ENCODE assay signal across 28 mouse cellular contexts in the genomic region with DNA sequence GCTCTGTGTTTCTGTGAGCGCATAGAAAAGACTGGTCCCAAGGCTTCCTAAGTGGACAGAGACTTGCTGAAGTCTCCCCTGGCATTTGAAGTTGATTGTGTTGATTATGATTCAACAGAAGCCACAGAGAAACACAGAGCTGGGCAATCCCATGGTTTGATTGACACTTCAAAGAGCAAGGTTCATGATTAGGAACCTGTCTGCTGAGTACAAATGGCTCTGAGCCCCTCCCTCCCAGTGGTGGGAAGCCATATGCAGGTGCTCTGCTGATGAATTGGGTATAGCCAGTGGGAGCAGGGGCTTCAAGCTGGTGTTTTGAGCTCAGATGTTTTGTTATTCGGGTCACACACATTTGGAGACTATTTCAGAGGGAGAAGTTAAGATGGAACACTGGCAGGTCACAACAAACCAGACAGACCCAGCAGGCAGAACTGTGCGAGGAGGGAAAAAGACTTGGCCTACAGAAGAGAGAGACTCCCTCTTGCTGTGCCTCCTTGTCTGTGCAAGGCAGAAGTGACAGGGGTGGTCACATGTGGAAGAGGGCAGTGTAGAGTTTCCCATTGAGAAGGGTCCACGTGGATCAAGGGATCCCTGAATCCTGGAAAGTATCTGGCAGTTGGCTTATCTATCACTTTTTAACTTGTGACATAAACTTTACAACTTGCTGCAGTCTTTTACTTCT. TPM values are rescaled to one million over a fixed set of nuclear protein-coding genes. Genes with fewer than 3 reads are reported as not detected.
DNase-seq lines count a peak whose midpoint lies in the region; ATAC-seq and TF ChIP-seq lines count a peak whose summit lies in the region.
"Had no signal": no experiment of that assay in that cellular context is flagged by ENCODE, and none has a peak within 500 bp of the region (broad histone marks: within the 10 kb centered on the region; RNA-seq: fewer than 3 reads in every experiment).

No protein-coding gene starts in this region.

- WGBS in heart, embryonic 13.5 days = 81% methylated on average over 4 of the region's 4 CpGs
- WGBS in heart, embryonic 11.5 days (ENCODE audit: insufficient replicate concordance) = 79% methylated on average over 4 of the region's 4 CpGs
- WGBS in liver, embryonic 11.5 days = 80% methylated on average over 4 of the region's 4 CpGs
- WGBS in midbrain, postnatal 0 days = 54% methylated on average over 4 of the region's 4 CpGs

- no peaks in the 10 kb centered on the region for H3K9me3 ChIP-seq in heart, embryonic 13.5 days
- H3K9me3 ChIP-seq in heart, embryonic 11.5 days (replicated peaks; ENCODE audit: control insufficient read depth, low read length) = no peaks in the 10 kb centered on the region
- no peaks in the 10 kb centered on the region for H3K9me3 ChIP-seq in liver, embryonic 11.5 days (ENCODE audit: control insufficient read depth, low read length)
- no peaks in the 10 kb centered on the region for H3K9me3 ChIP-seq in midbrain, postnatal 0 days (ENCODE audit: low read length)
- H3K9me3 ChIP-seq: embryonic facial prominence, embryonic 10.5 days; embryonic facial prominence, embryonic 15.5 days; stomach, embryonic 15.5 days had no signal

- peaks cover 54% of the 10 kb centered on the region for H3K4me1 ChIP-seq in heart, embryonic 13.5 days
- peaks cover 27% of the 10 kb centered on the region for H3K4me1 ChIP-seq in heart, embryonic 11.5 days (ENCODE audit: control insufficient read depth, insufficient read depth, low read length)
- 0 out of 2 replicates have a peak, but pooled peaks cover 7% of the 10 kb centered on the region for H3K4me1 ChIP-seq in liver, embryonic 11.5 days (replicated peaks; ENCODE audit: control insufficient read depth, insufficient read depth, low read length)
- H3K4me1 ChIP-seq in midbrain, postnatal 0 days (ENCODE audit: insufficient read depth, low read length) = peaks cover 1% of the 10 kb centered on the region; the same call in 1 of the 2 replicates

- DNase-seq in liver, embryonic 11.5 days (ENCODE audit: low spot score) = peak; percentile 29
- no peak for DNase-seq in liver
- peak; percentile 30 for DNase-seq in thymus, postnatal 14 days
- no peak for DNase-seq in thymus, postnatal 0 days (ENCODE audit: low spot score)
- DNase-seq in midbrain, postnatal 0 days (ENCODE audit: low spot score) = no peak
- no peak for DNase-seq in layer of hippocampus, postnatal 10 days (ENCODE audit: low spot score in 2 of 2)
- DNase-seq: adrenal gland, adult 2 months; B cell, adult 2 months; cerebellum, adult 8-10 months; cerebellum, postnatal 25 days; gastrocnemius, postnatal 10 days; kidney, adult 8-10 months; kidney, postnatal 4 days; layer of hippocampus, postnatal 36 days; left cerebral cortex, postnatal 4 days; lung, adult 2 months; lung, postnatal 10 days; right cerebral cortex, postnatal 25 days had no signal

- no peak for TF ChIP-seq CTCF in midbrain, postnatal 0 days (IDR thresholded peaks at IDR 0.05)

- no peak for ATAC-seq in heart, embryonic 13.5 days (ENCODE audit: extremely low read depth, insufficient number of reproducible peaks, low FRiP score, low TSS enrichment)
- ATAC-seq in heart, embryonic 11.5 days (replicated peaks; ENCODE audit: insufficient number of reproducible peaks, low FRiP score, low TSS enrichment) = no peak
- no peak for ATAC-seq in liver, embryonic 11.5 days (replicated peaks; ENCODE audit: low FRiP score)
- ATAC-seq in midbrain, postnatal 0 days (ENCODE audit: low FRiP score) = peak; percentile 17; the same call in 1 of the 2 replicates
- ATAC-seq: activated CD4-positive, CD25-positive, alpha-beta regulatory T cell, adult 4 months; forebrain, embryonic 14.5 days; intestine, embryonic 16.5 days had no signal

- H3K36me3 ChIP-seq in heart, embryonic 13.5 days = peaks cover 76% of the 10 kb centered on the region
- H3K36me3 ChIP-seq in heart, embryonic 11.5 days (ENCODE audit: control insufficient read depth, insufficient read depth, low read length) = peaks cover 20% of the 10 kb centered on the region; the same call in 1 of the 2 replicates
- peaks cover 16% of the 10 kb centered on the region for H3K36me3 ChIP-seq in liver, embryonic 11.5 days (ENCODE audit: control insufficient read depth, insufficient read depth, low read length)
- H3K36me3 ChIP-seq in midbrain, postnatal 0 days (ENCODE audit: insufficient read depth, low read length) = no peaks in the 10 kb centered on the region; the same call in 1 of the 2 replicates

- H3K27me3 ChIP-seq in heart, embryonic 13.5 days (replicated peaks) = no peaks in the 10 kb centered on the region
- H3K27me3 ChIP-seq in heart, embryonic 11.5 days (ENCODE audit: control insufficient read depth, insufficient read depth, low read length) = no peaks in the 10 kb centered on the region
- H3K27me3 ChIP-seq in liver, embryonic 11.5 days (replicated peaks; ENCODE audit: control insufficient read depth, insufficient read depth, low read length) = no peaks in the 10 kb centered on the region
- no peaks in the 10 kb centered on the region for H3K27me3 ChIP-seq in midbrain, postnatal 0 days (ENCODE audit: insufficient read depth, low read length)
- H3K27me3 ChIP-seq: embryonic facial prominence, embryonic 15.5 days; stomach, embryonic 15.5 days had no signal

- no peak overlapping the region for H3K4me3 ChIP-seq in heart, embryonic 13.5 days
- H3K4me3 ChIP-seq in heart, embryonic 11.5 days (ENCODE audit: low read depth, low read length) = no peak overlapping the region
- no peak overlapping the region for H3K4me3 ChIP-seq in liver, embryonic 11.5 days (ENCODE audit: low read depth, low read length)
- H3K4me3 ChIP-seq in midbrain, postnatal 0 days (ENCODE audit: low read depth, low read length) = no peak overlapping the region
- H3K4me3 ChIP-seq: embryonic facial prominence, embryonic 10.5 days; embryonic facial prominence, embryonic 15.5 days; stomach, embryonic 15.5 days had no signal

- no peak overlapping the region for H3K4me2 ChIP-seq in heart, embryonic 13.5 days
- no peak overlapping the region for H3K4me2 ChIP-seq in heart, embryonic 11.5 days
- no peak overlapping the region for H3K4me2 ChIP-seq in liver, embryonic 11.5 days
- H3K4me2 ChIP-seq in midbrain, postnatal 0 days (ENCODE audit: low read depth, low read length, poor library complexity, severe bottlenecking) = no peak overlapping the region
- H3K4me2 ChIP-seq: embryonic facial prominence, embryonic 15.5 days; stomach, embryonic 15.5 days had no signal

- H3K27ac ChIP-seq in heart, embryonic 13.5 days (replicated peaks) = 0 out of 2 replicates have a peak overlapping the region, but pooled peaks have one; percentile 16
- H3K27ac ChIP-seq in heart, embryonic 11.5 days (ENCODE audit: low read depth, low read length) = no peak overlapping the region
- no peak overlapping the region for H3K27ac ChIP-seq in liver, embryonic 11.5 days (ENCODE audit: low read depth, low read length)
- no peak overlapping the region for H3K27ac ChIP-seq in midbrain, postnatal 0 days (ENCODE audit: low read depth, low read length)
- H3K27ac ChIP-seq: embryonic facial prominence, embryonic 10.5 days; embryonic facial prominence, embryonic 15.5 days; kidney, postnatal 0 days; liver, embryonic 14.5 days; stomach, embryonic 15.5 days had no signal

- no peak overlapping the region for H3K9ac ChIP-seq in heart, embryonic 13.5 days
- H3K9ac ChIP-seq in heart, embryonic 11.5 days (ENCODE audit: low read depth, low read length) = no peak overlapping the region
- no peak overlapping the region for H3K9ac ChIP-seq in liver, embryonic 11.5 days (ENCODE audit: low read depth, low read length)
- no peak overlapping the region for H3K9ac ChIP-seq in midbrain, postnatal 0 days (replicated peaks; ENCODE audit: low read length, poor library complexity, severe bottlenecking)
- H3K9ac ChIP-seq: embryonic facial prominence, embryonic 15.5 days; liver, embryonic 14.5 days; stomach, embryonic 15.5 days had no signal

RNA-seq across cellular contexts. Expression of gene Tmem123, which starts 9.1 kb away (rescaled TPM):
- 84.2 and 90.9 TPM in 2 replicates for polyA plus RNA-seq in heart, embryonic 13.5 days (2015; fragmentation: Nextera tagmentation; extraction: Ambion mirVana)
- polyA plus RNA-seq in heart, embryonic 11.5 days (2014; fragmentation: Nextera tagmentation; extraction: Ambion mirVana) = 131 and 134 TPM in 2 replicates
- polyA plus RNA-seq in liver, embryonic 11.5 days (2014; fragmentation: Nextera tagmentation; extraction: Ambion mirVana) = 87.8 and 98.4 TPM in 2 replicates
- 114 and 125 TPM in 2 replicates for polyA plus RNA-seq in thymus, postnatal 0 days (2015; fragmentation: Nextera tagmentation; extraction: Ambion mirVana)
- 14.3 and 19.8 TPM in 2 replicates for total RNA-seq in midbrain, postnatal 0 days (2014; rRNA removed)
- 9.6 and 10.1 TPM in 2 replicates for polyA plus RNA-seq in midbrain, postnatal 0 days (2015; fragmentation: Nextera tagmentation; extraction: Ambion mirVana)
- total RNA-seq in layer of hippocampus, postnatal 10 days (2021) = 10 to 100 TPM; 10.5 to 10.7 TPM

Comparison
In these comparisons a context has a peak if more than half of its experiments do, and no peak if none do; other contexts are left out.
1. DNase-seq: peak in liver, embryonic 11.5 days (single experiment) and thymus, postnatal 14 days (single experiment); none in liver (single experiment), thymus, postnatal 0 days (single experiment), midbrain, postnatal 0 days (single experiment) and layer of hippocampus, postnatal 10 days (0 of 2).